Comparison of ENCODE assay signal across 19 mouse cellular contexts in genomic region chr2:93737146-93737545, GRCm38 (mm10).
"Had no signal": no experiment of that assay in that cellular context is flagged by ENCODE, and none has a peak within 500 bp of the region (broad histone marks: within the 10 kb centered on the region; RNA-seq: fewer than 3 reads in every experiment).

No protein-coding gene starts in this region.

- H3K4me2 ChIP-seq: intestine, embryonic 15.5 days; limb, embryonic 12.5 days; limb, embryonic 15.5 days; liver, embryonic 11.5 days; midbrain, embryonic 12.5 days; midbrain, embryonic 15.5 days; neural tube, embryonic 12.5 days; neural tube, embryonic 15.5 days; stomach, embryonic 15.5 days had no signal

- H3K36me3 ChIP-seq: midbrain, embryonic 12.5 days; stomach, embryonic 15.5 days had no signal

- DNase-seq: kidney, adult 11 months; kidney, adult 8-10 months; kidney, postnatal 14 days; kidney, postnatal 4 days; left cerebral cortex, postnatal 4 days; liver, postnatal 0 days; right cerebral cortex, postnatal 25 days; spleen, adult 18-20 months; thymus, postnatal 36 days had no signal

- H3K9ac ChIP-seq: intestine, embryonic 15.5 days; limb, embryonic 12.5 days; limb, embryonic 15.5 days; liver, embryonic 14.5 days; liver, postnatal 0 days; midbrain, embryonic 12.5 days; midbrain, embryonic 15.5 days; neural tube, embryonic 12.5 days; neural tube, embryonic 15.5 days; stomach, embryonic 15.5 days had no signal

- H3K27ac ChIP-seq: intestine, embryonic 15.5 days; limb, embryonic 12.5 days; limb, embryonic 15.5 days; liver, embryonic 14.5 days; midbrain, embryonic 12.5 days; midbrain, embryonic 15.5 days; neural tube, embryonic 12.5 days; neural tube, embryonic 15.5 days; stomach, embryonic 15.5 days had no signal

- H3K27me3 ChIP-seq: intestine, embryonic 15.5 days; midbrain, embryonic 12.5 days; midbrain, embryonic 15.5 days; neural tube, embryonic 12.5 days; neural tube, embryonic 15.5 days; stomach, embryonic 15.5 days had no signal

- H3K9me3 ChIP-seq: intestine, embryonic 15.5 days; limb, embryonic 12.5 days; limb, embryonic 15.5 days; midbrain, embryonic 12.5 days; midbrain, embryonic 15.5 days; neural tube, embryonic 12.5 days; neural tube, embryonic 15.5 days; stomach, embryonic 15.5 days had no signal

- H3K4me3 ChIP-seq: intestine, embryonic 15.5 days; limb, embryonic 12.5 days; limb, embryonic 15.5 days; midbrain, embryonic 12.5 days; midbrain, embryonic 15.5 days; neural tube, embryonic 12.5 days; neural tube, embryonic 15.5 days; stomach, embryonic 15.5 days had no signal

- ATAC-seq: intestine, embryonic 15.5 days; liver, postnatal 0 days; midbrain, embryonic 15.5 days had no signal
